Mouse (Mus musculus) limb, embryonic 12.5 days (tissue): ENCODE results near the gene Rhobtb3. TPM values are rescaled to one million over a fixed set of nuclear protein-coding genes. Genes with fewer than 3 reads are reported as not detected.

Experiments
- ATAC-seq: fragments of 200-750 bp; cut with Nextera tagmentation; 2 replicates; pipeline ENCODE4 v1.8.0; 2017; ENCODE audit warnings: low read depth, moderate TSS enrichment; ENCODE audit not compliant: insufficient number of reproducible peaks, insufficient read depth, low FRiP score, low TSS enrichment
- H3K27ac ChIP-seq: fragments of 300-500 bp; sonication (generic); 2 replicates; pipeline ENCODE4 v1.5.1; 2016; ENCODE audit warnings: mild to moderate bottlenecking, moderate library complexity
- H3K27me3 ChIP-seq: fragments of 300-500 bp; sonication (generic); 2 replicates; pipeline ENCODE4 v1.6.1; 2016; ENCODE audit warnings: mild to moderate bottlenecking, moderate library complexity
- H3K36me3 ChIP-seq: fragments of 300-500 bp; sonication (generic); 2 replicates; pipeline ENCODE4 v1.6.1; 2016; ENCODE audit warnings: mild to moderate bottlenecking, moderate library complexity
- H3K4me1 ChIP-seq: fragments of 300-500 bp; sonication (generic); replicated peaks from 2 replicates; pipeline ENCODE4 v1.6.1; 2016
- H3K4me2 ChIP-seq: fragments of 300-500 bp; sonication (generic); 2 replicates; pipeline ENCODE4 v1.6.1; 2016; ENCODE audit warnings: mild to moderate bottlenecking, moderate library complexity
- H3K4me3 ChIP-seq: fragments of 300-500 bp; sonication (generic); replicated peaks from 2 replicates; pipeline ENCODE4 v1.5.1; 2016; ENCODE audit warnings: mild to moderate bottlenecking
- H3K9ac ChIP-seq: fragments of 300-500 bp; sonication (generic); replicated peaks from 2 replicates; pipeline ENCODE4 v1.6.1; 2016; ENCODE audit warnings: mild to moderate bottlenecking, moderate library complexity
- H3K9me3 ChIP-seq: fragments of 300-500 bp; sonication (generic); 2 replicates; pipeline ENCODE4 v1.6.1; 2016; ENCODE audit warnings: mild to moderate bottlenecking, moderate library complexity
- WGBS: fragments of 180-500 bp; shearing (Covaris S2); methylation state at CpG from one replicate; pipeline ENCODE4 v1.1.7; 2016; 5-methylcytosine and 5-hydroxymethylcytosine counted together
- polyA plus RNA-seq: library from polyadenylated mRNA; unstranded; fragments of >200 nt; fragmentation: Nextera tagmentation; extraction: Ambion mirVana; gene quantifications from 2 replicates; pipeline ENCODE4 v1.2.1, GENCODE M21; 2016

The Rhobtb3 gene
- 80.1 and 80.9 TPM in 2 replicates for polyA plus RNA-seq

- Histone ChIP-seq H3K4me2 (peak within 1 kb of the TSS; percentile 61), H3K36me3 (peaks cover 20% of the 10 kb centered on the region), H3K27me3 (no peaks in the 10 kb centered on the region), H3K4me3 (peak within 1 kb of the TSS; percentile 85), H3K9me3 (no peaks in the 10 kb centered on the region), H3K27ac (peak within 1 kb of the TSS; percentile 100), H3K9ac (peak within 1 kb of the TSS; percentile 98), H3K4me1 (peaks cover 15% of the 10 kb centered on the region)
- WGBS: under 1% methylated on average over 105 of the region's 110 CpGs
- peak; percentile 95 for ATAC-seq
These were observed at the start of gene Rhobtb3 for GRCm38 (mm10) chr13:75943189-75944043. Rhobtb3 (minus strand) TSS chr13:75943925.

- H3K4me3 ChIP-seq: no peak overlapping the region
- 0 out of 2 replicates have a peak overlapping the region, but pooled peaks have one; percentile 20 for H3K27ac ChIP-seq
- H3K4me1 ChIP-seq: peaks cover 4% of the 10 kb centered on the region
- no peak overlapping the region for H3K9ac ChIP-seq
- peak; percentile 92 for ATAC-seq
- no peak overlapping the region for H3K4me2 ChIP-seq
- no peaks in the 10 kb centered on the region for H3K27me3 ChIP-seq
- 0 out of 2 replicates have a peak, but pooled peaks cover 5% of the 10 kb centered on the region for H3K36me3 ChIP-seq
- peaks cover 13% of the 10 kb centered on the region; the same call in 1 of the 2 replicates for H3K9me3 ChIP-seq
- WGBS: 18% methylated on average over 9 of the region's 9 CpGs
These were observed 48.7 kb upstream of the Rhobtb3 start for GRCm38 (mm10) chr13:75992169-75993028.

DNA sequence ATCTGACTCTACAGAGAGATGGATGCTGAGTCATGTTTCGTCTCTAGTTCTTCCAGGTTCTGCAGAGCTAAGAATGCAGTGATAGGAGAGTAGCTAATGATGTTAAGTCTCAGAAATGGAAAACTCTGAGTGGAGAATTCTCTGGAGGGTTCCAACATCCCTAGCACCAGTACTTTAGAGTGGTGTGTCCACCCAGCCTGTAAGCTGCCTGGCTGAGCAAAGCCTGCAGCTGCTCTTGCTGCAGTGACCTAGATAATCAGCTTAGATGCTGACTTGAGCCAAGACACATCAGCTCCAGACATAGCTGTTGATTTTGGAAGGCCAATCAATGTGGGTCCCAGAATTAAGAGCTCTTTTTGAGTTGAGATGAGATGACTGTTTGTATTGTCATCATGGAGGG is 44.4 kb upstream of the Rhobtb3 start:
- no peak overlapping the region for H3K27ac ChIP-seq
- 86% methylated on average over 1 of the region's 1 CpGs for WGBS
- H3K4me3 ChIP-seq: no peak overlapping the region
- ATAC-seq: no peak
- H3K36me3 ChIP-seq: no peaks in the 10 kb centered on the region
- no peak overlapping the region for H3K9ac ChIP-seq
- peaks cover 4% of the 10 kb centered on the region; the same call in 1 of the 2 replicates for H3K4me1 ChIP-seq
- H3K27me3 ChIP-seq: no peaks in the 10 kb centered on the region
- H3K9me3 ChIP-seq: no peaks in the 10 kb centered on the region; the same call in 1 of the 2 replicates
- no peak overlapping the region for H3K4me2 ChIP-seq

GRCm38 (mm10) chr13:75981901-75982300 is 38.2 kb upstream of the Rhobtb3 start:
- ATAC-seq: no peak
- H3K27me3 ChIP-seq: no peaks in the 10 kb centered on the region
- H3K9ac ChIP-seq: no peak overlapping the region
- no peaks in the 10 kb centered on the region for H3K36me3 ChIP-seq
- no peak overlapping the region for H3K4me3 ChIP-seq
- H3K4me2 ChIP-seq: no peak overlapping the region
- H3K27ac ChIP-seq: no peak overlapping the region
- H3K9me3 ChIP-seq: no peaks in the 10 kb centered on the region
- H3K4me1 ChIP-seq: no peaks in the 10 kb centered on the region

GRCm38 (mm10) chr13:75976649-75977048 is 32.9 kb upstream of the Rhobtb3 start:
- H3K36me3 ChIP-seq: no peaks in the 10 kb centered on the region
- no peak overlapping the region for H3K4me3 ChIP-seq
- H3K4me1 ChIP-seq: no peaks in the 10 kb centered on the region
- 82% methylated on average over 2 of the region's 2 CpGs for WGBS
- H3K27ac ChIP-seq: no peak overlapping the region
- no peak overlapping the region for H3K9ac ChIP-seq
- H3K27me3 ChIP-seq: no peaks in the 10 kb centered on the region
- no peak overlapping the region for H3K4me2 ChIP-seq
- ATAC-seq: no peak
- no peaks in the 10 kb centered on the region for H3K9me3 ChIP-seq

GRCm38 (mm10) chr13:75976218-75976617 is 32.5 kb upstream of the Rhobtb3 start:
- Histone ChIP-seq H3K4me2 (no peak overlapping the region), H3K4me1 (no peaks in the 10 kb centered on the region), H3K4me3 (no peak overlapping the region), H3K27ac (no peak overlapping the region), H3K36me3 (no peaks in the 10 kb centered on the region), H3K9me3 (no peaks in the 10 kb centered on the region), H3K27me3 (no peaks in the 10 kb centered on the region), H3K9ac (no peak overlapping the region)
- ATAC-seq: no peak
- 88% methylated on average over 2 of the region's 2 CpGs for WGBS

GRCm38 (mm10) chr13:75975629-75976028 is 31.9 kb upstream of the Rhobtb3 start:
- Histone ChIP-seq H3K9me3 (no peaks in the 10 kb centered on the region), H3K4me2 (no peak overlapping the region), H3K36me3 (no peaks in the 10 kb centered on the region), H3K4me3 (no peak overlapping the region), H3K27me3 (no peaks in the 10 kb centered on the region), H3K4me1 (no peaks in the 10 kb centered on the region), H3K27ac (no peak overlapping the region), H3K9ac (no peak overlapping the region)
- no peak for ATAC-seq
- 86% methylated on average over 1 of the region's 1 CpGs for WGBS

- Histone ChIP-seq H3K27ac (no peak overlapping the region), H3K36me3 (no peaks in the 10 kb centered on the region), H3K9me3 (no peaks in the 10 kb centered on the region), H3K27me3 (no peaks in the 10 kb centered on the region), H3K9ac (no peak overlapping the region), H3K4me3 (no peak overlapping the region), H3K4me1 (no peaks in the 10 kb centered on the region), H3K4me2 (no peak overlapping the region)
- no peak for ATAC-seq
- 82% methylated on average over 2 of the region's 2 CpGs for WGBS
These were observed 30.8 kb upstream of the Rhobtb3 start for GRCm38 (mm10) chr13:75974481-75974880.

DNA sequence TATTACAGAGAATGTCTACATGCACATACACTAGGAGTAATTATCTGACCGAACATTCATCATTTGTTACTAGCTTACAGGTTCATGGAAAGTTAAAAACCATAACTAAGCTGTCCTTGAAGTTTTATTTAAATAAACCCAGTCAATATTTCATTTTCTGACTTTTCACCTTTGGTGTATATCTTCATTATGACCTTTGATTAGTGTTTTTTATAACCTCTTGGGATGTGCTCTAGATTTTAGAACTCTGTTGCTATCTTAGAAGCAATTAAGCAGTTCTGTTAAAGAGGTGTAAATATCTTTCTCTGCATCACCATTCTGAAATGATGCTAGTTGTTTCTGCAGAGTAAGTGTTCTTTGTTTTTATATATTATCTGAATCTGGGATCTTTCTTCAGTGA is 23.1 kb upstream of the Rhobtb3 start, which contains the start of gene Spata9:
Spata9 (plus strand) TSS at position 301 of the 400 bp plus-strand sequence.
- no peak for ATAC-seq
- 0 out of 2 replicates have a peak, but pooled peaks cover 6% of the 10 kb centered on the region for H3K9me3 ChIP-seq
- no peak within 1 kb of the TSS for H3K4me2 ChIP-seq
- WGBS: 93% methylated on average over 1 of the region's 1 CpGs
- no peaks in the 10 kb centered on the region for H3K4me1 ChIP-seq
- no peaks in the 10 kb centered on the region for H3K27me3 ChIP-seq
- no peak within 1 kb of the TSS for H3K4me3 ChIP-seq
- H3K27ac ChIP-seq: no peak within 1 kb of the TSS
- H3K9ac ChIP-seq: no peak within 1 kb of the TSS
- no peaks in the 10 kb centered on the region for H3K36me3 ChIP-seq

DNA sequence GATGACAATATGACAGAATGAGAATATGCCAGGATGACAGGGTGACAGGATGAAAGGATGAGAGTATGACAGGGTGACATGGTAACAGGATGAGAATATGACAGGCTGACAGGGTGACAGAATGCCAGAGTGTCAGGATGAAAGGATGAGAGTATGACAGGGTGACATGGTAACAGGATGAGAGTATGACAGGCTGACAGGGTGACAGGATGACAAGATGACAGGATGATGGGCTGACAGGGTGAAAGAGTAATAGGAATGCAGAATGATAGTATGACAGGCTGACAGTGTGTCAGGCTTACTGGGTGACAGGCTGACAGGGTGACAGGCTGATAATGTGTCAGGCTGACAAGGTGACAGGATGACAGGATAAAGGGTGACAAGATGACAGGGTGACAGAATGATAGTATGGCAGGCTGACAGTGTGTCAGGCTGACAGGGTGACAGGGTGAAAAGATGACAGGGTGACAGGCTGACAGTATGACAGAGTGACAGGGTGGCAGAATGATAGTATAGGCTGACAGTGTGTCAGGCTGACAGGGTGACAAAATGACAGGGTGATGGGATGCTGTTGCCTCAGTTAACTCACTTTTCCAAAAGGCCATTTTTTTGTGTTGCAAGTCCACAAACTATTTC is 11.8 kb upstream of the Rhobtb3 start:
- H3K27me3 ChIP-seq: no peaks in the 10 kb centered on the region
- no peak overlapping the region for H3K9ac ChIP-seq
- H3K4me1 ChIP-seq: no peaks in the 10 kb centered on the region
- no peak overlapping the region for H3K4me2 ChIP-seq
- no peak for ATAC-seq
- H3K36me3 ChIP-seq: no peaks in the 10 kb centered on the region
- no peak overlapping the region for H3K4me3 ChIP-seq
- no peak overlapping the region for H3K27ac ChIP-seq
- H3K9me3 ChIP-seq: no peaks in the 10 kb centered on the region

DNA sequence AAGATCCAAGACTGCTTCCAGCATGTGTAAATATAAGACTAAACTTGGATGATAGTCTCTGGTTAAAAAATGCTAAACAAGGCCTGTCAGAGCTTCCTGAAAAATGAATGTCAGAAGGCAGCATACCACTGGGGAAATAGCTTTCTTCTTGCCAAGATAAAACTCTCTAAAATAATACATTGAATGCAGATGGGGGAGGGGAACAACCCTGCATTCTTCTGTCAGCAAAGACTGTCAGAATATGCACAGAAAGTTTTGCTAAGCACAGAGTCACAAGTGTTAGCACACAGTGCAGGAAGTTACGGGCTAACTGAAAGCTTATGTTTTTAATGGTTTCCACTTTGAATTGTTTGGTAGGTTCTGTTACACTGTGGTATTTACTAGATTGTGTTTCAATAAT is 6.6 kb upstream of the Rhobtb3 start:
- H3K9me3 ChIP-seq: no peaks in the 10 kb centered on the region
- no peaks in the 10 kb centered on the region for H3K27me3 ChIP-seq
- H3K36me3 ChIP-seq: no peaks in the 10 kb centered on the region
- no peak overlapping the region for H3K27ac ChIP-seq
- no peak overlapping the region for H3K9ac ChIP-seq
- WGBS: 13% methylated on average over 1 of the region's 1 CpGs
- peaks cover 6% of the 10 kb centered on the region for H3K4me1 ChIP-seq
- H3K4me2 ChIP-seq: no peak overlapping the region
- ATAC-seq: 0 out of 2 replicates have a peak, but pooled peaks have one; percentile 39
- no peak overlapping the region for H3K4me3 ChIP-seq
